Mouse (Mus musculus) midbrain, embryonic 11.5 days (tissue): Measurements from ENCODE around the gene Gm12166. TPM values are rescaled to one million over a fixed set of nuclear protein-coding genes. Genes with fewer than 3 reads are reported as not detected.

ENCODE experiments used
- ATAC-seq: fragments of 200-750 bp; cut with Nextera tagmentation; 2 replicates; pipeline ENCODE4 v1.8.0; 2017; ENCODE audit warnings: moderate TSS enrichment, moderate library complexity; ENCODE audit not compliant: low FRiP score
- DNase-seq: peaks from one replicate; pipeline ENCODE4 v3.0.0; 2015; ENCODE audit warnings: low spot score; ENCODE audit errors: missing footprints
- H3K27ac ChIP-seq: fragments of 300-500 bp; sonication (generic); 2 replicates; pipeline ENCODE4 v1.5.1; 2014; ENCODE audit warnings: low read depth, low read length
- H3K27me3 ChIP-seq: fragments of 300-500 bp; sonication (generic); 2 replicates; pipeline ENCODE4 v1.6.1; 2014; ENCODE audit warnings: mild to moderate bottlenecking, low read length, moderate library complexity, mixed read lengths; ENCODE audit not compliant: control insufficient read depth, insufficient read depth
- H3K36me3 ChIP-seq: fragments of 300-500 bp; sonication (generic); 2 replicates; pipeline ENCODE4 v1.6.1; 2014; ENCODE audit warnings: mild to moderate bottlenecking, low read length, moderate library complexity, mixed read lengths; ENCODE audit not compliant: control insufficient read depth, insufficient read depth
- H3K4me1 ChIP-seq: fragments of 300-500 bp; sonication (generic); 2 replicates; pipeline ENCODE4 v1.6.1; 2014; ENCODE audit warnings: low read length; ENCODE audit not compliant: control insufficient read depth, insufficient read depth
- H3K4me2 ChIP-seq: fragments of 300-500 bp; sonication (generic); 2 replicates; pipeline ENCODE4 v1.6.1; 2014; ENCODE audit warnings: mild to moderate bottlenecking, moderate library complexity
- H3K4me3 ChIP-seq: fragments of 300-500 bp; sonication (generic); 2 replicates; pipeline ENCODE4 v1.5.1; 2014; ENCODE audit warnings: low read depth, low read length
- H3K9ac ChIP-seq: fragments of 300-500 bp; sonication (generic); 2 replicates; pipeline ENCODE4 v1.6.1; 2014; ENCODE audit warnings: low read length
- H3K9me3 ChIP-seq: fragments of 300-500 bp; sonication (generic); 2 replicates; pipeline ENCODE4 v1.6.1; 2016; ENCODE audit warnings: low read length; ENCODE audit not compliant: control insufficient read depth
- WGBS: fragments of 180-500 bp; shearing (Covaris S2); extraction: QIAGEN DNeasy Blood & Tissue Kit; methylation state at CpG from one replicate; pipeline ENCODE4 v1.1.7; 2014; 5-methylcytosine and 5-hydroxymethylcytosine counted together
- polyA plus RNA-seq: library from polyadenylated mRNA; unstranded; fragments of >200 nt; fragmentation: Nextera tagmentation; extraction: Ambion mirVana; gene quantifications from 2 replicates; pipeline ENCODE4 v1.2.1, GENCODE M21; 2014

Gm12166 gene
- polyA plus RNA-seq, 1 experiment from 2014 or later = 2.5 TPM

- H3K4me1 ChIP-seq = no peaks in the 10 kb centered on the region
- no peak overlapping the region for H3K27ac ChIP-seq
- H3K36me3 ChIP-seq = no peaks in the 10 kb centered on the region
- DNase-seq = peak; percentile 51
- no peak overlapping the region for H3K9ac ChIP-seq
- H3K27me3 ChIP-seq = no peaks in the 10 kb centered on the region
- ATAC-seq = no peak
- H3K4me3 ChIP-seq = no peak overlapping the region
- H3K9me3 ChIP-seq = no peaks in the 10 kb centered on the region
- 93% methylated on average over 3 of the region's 3 CpGs for whole genome bisulfite sequencing
- H3K4me2 ChIP-seq = no peak overlapping the region
Observed at GRCm38 (mm10) chr11:46075507-46075906, 23.4 kb upstream of the Gm12166 start.

GRCm38 (mm10) chr11:46073850-46074688, 21.9 kb upstream of the Gm12166 start:
- DNase-seq (peak; percentile 51), ATAC-seq (no peak)
- no peak overlapping the region for H3K27ac ChIP-seq
- H3K36me3 ChIP-seq = no peaks in the 10 kb centered on the region
- no peak overlapping the region for H3K4me3 ChIP-seq
- H3K9me3 ChIP-seq = no peaks in the 10 kb centered on the region
- H3K4me1 ChIP-seq = peaks cover 8% of the 10 kb centered on the region; the same call in 1 of the 2 replicates
- whole genome bisulfite sequencing = 91% methylated on average over 17 of the region's 17 CpGs
- no peak overlapping the region for H3K9ac ChIP-seq
- no peaks in the 10 kb centered on the region for H3K27me3 ChIP-seq
- H3K4me2 ChIP-seq = no peak overlapping the region

- Histone ChIP-seq H3K9ac (no peak overlapping the region), H3K27me3 (no peaks in the 10 kb centered on the region), H3K9me3 (no peaks in the 10 kb centered on the region), H3K4me1 (peaks cover 8% of the 10 kb centered on the region; the same call in 1 of the 2 replicates), H3K27ac (no peak overlapping the region), H3K36me3 (no peaks in the 10 kb centered on the region), H3K4me2 (no peak overlapping the region), H3K4me3 (no peak overlapping the region)
- DNase-seq (peak; percentile 81), ATAC-seq (no peak)
- WGBS = 83% methylated on average over 15 of the region's 15 CpGs
Observed at GRCm38 (mm10) chr11:46073061-46073849, 21.1 kb upstream of the Gm12166 start.

- Histone ChIP-seq H3K9me3 (no peaks in the 10 kb centered on the region), H3K4me2 (no peak overlapping the region), H3K4me3 (no peak overlapping the region), H3K27ac (no peak overlapping the region), H3K27me3 (no peaks in the 10 kb centered on the region), H3K4me1 (peaks cover 8% of the 10 kb centered on the region; the same call in 1 of the 2 replicates), H3K9ac (no peak overlapping the region), H3K36me3 (no peaks in the 10 kb centered on the region)
- peak; percentile 37 for DNase-seq
- ATAC-seq = no peak
- WGBS = 72% methylated on average over 8 of the region's 8 CpGs
Observed at GRCm38 (mm10) chr11:46072466-46073060, 20.4 kb upstream of the Gm12166 start.

- H3K4me1 ChIP-seq = peaks cover 8% of the 10 kb centered on the region; the same call in 1 of the 2 replicates
- no peaks in the 10 kb centered on the region for H3K9me3 ChIP-seq
- DNase-seq = peak; percentile 44
- no peaks in the 10 kb centered on the region for H3K27me3 ChIP-seq
- no peak overlapping the region for H3K4me2 ChIP-seq
- WGBS = 66% methylated on average over 8 of the region's 8 CpGs
- no peaks in the 10 kb centered on the region for H3K36me3 ChIP-seq
- no peak overlapping the region for H3K27ac ChIP-seq
- no peak overlapping the region for H3K9ac ChIP-seq
- no peak overlapping the region for H3K4me3 ChIP-seq
- ATAC-seq = no peak
Observed at GRCm38 (mm10) chr11:46070789-46071188, 18.7 kb upstream of the Gm12166 start.

GRCm38 (mm10) chr11:46070161-46070560, 18.0 kb upstream of the Gm12166 start:
- Histone ChIP-seq H3K9me3 (no peaks in the 10 kb centered on the region), H3K27ac (no peak overlapping the region), H3K4me2 (no peak overlapping the region), H3K9ac (no peak overlapping the region), H3K4me1 (peaks cover 9% of the 10 kb centered on the region), H3K4me3 (no peak overlapping the region), H3K36me3 (no peaks in the 10 kb centered on the region), H3K27me3 (no peaks in the 10 kb centered on the region)
- 81% methylated on average over 4 of the region's 4 CpGs for WGBS
- ATAC-seq (no peak), DNase-seq (no peak)

- H3K9ac ChIP-seq = no peak overlapping the region
- no peak overlapping the region for H3K27ac ChIP-seq
- no peaks in the 10 kb centered on the region for H3K27me3 ChIP-seq
- no peaks in the 10 kb centered on the region for H3K36me3 ChIP-seq
- DNase-seq = peak; percentile 85
- H3K4me2 ChIP-seq = no peak overlapping the region
- 25% methylated on average over 17 of the region's 17 CpGs for WGBS
- H3K4me1 ChIP-seq = peaks cover 13% of the 10 kb centered on the region
- H3K9me3 ChIP-seq = no peaks in the 10 kb centered on the region
- 0 out of 2 replicates have a peak, but pooled peaks have one; percentile 49 for ATAC-seq
- H3K4me3 ChIP-seq = no peak overlapping the region
Observed at GRCm38 (mm10) chr11:46069408-46070003, 17.4 kb upstream of the Gm12166 start.

- Histone ChIP-seq H3K36me3 (no peaks in the 10 kb centered on the region), H3K9me3 (no peaks in the 10 kb centered on the region), H3K4me1 (peaks cover 13% of the 10 kb centered on the region), H3K4me2 (no peak overlapping the region), H3K4me3 (no peak overlapping the region), H3K9ac (no peak overlapping the region), H3K27me3 (no peaks in the 10 kb centered on the region), H3K27ac (no peak overlapping the region; the same call in 1 of the 2 replicates)
- DNase-seq (peak; percentile 85), ATAC-seq (no peak)
- WGBS = 36% methylated on average over 12 of the region's 12 CpGs
Observed at GRCm38 (mm10) chr11:46068756-46069407, 16.8 kb upstream of the Gm12166 start.
